Mouse (Mus musculus): ENCODE measurements at regions not wholly inside any gene's neighbourhood (a gene's known extent, or its start where the extent isn't known, plus 50 kb on each side); places are given as distances from the start of the nearest gene placed in this dataset.
"Not testable (repeated sequence)": the region's sequence is repeated elsewhere in the genome, so short reads cannot be mapped to it uniquely, and the experiment has no call there.

- H3K9ac ChIP-seq; H3K9me3 ChIP-seq; H3K27me3 ChIP-seq; H3K4me2 ChIP-seq; H3K4me3 ChIP-seq; ATAC-seq (ENCODE audit: low FRiP score); H3K4me1 ChIP-seq (replicated peaks); H3K27ac ChIP-seq; H3K36me3 ChIP-seq: not testable (repeated sequence)
- 88% methylated on average over 25 of the region's 25 CpGs for WGBS
Measured at GRCm38 (mm10) chr1:7271466-7272110, 2463.9 kb downstream of the Gm37988 start.

DNA sequence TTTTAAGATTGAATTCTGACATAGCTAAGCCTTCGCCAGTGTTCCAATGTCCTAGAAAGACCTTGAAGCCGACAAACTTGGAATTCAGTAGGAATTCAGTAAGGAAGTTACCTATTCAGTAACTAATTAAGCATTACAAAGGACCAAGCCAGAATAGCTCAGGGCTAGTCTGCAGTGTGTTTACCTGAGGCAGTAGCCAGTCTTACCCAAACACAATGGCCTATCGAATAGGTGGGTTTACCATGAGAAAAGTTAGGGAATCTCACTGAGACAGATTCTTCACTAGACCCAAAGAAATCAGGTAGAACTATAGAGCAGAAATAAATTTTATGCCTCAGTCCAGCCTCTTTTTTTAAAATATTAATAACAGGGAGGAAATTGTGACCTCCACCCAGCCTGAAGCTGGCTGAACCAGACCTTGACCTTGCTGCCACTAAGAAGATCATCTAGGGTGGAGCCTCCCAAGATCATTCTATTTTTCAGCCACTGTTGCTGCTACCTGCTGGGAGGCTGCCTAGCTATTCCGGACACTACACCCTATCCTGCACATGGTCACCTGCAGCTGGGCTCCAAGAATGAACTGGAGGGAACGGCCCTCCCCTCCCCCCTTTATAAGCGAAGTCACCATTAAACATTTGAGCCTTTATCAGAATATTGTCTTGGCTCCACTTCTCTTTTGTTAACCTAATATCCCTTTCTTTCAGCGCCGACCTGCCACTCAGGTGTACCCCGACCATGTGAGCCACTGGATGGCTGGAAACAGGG lies 2491.4 kb downstream of the Gm37988 start:
- not testable (repeated sequence) for H3K4me3 ChIP-seq; H3K27me3 ChIP-seq; H3K9me3 ChIP-seq; H3K9ac ChIP-seq; H3K27ac ChIP-seq; ATAC-seq (ENCODE audit: low FRiP score); H3K4me1 ChIP-seq (replicated peaks); H3K36me3 ChIP-seq; H3K4me2 ChIP-seq
- 88% methylated on average over 9 of the region's 9 CpGs for WGBS

- Histone ChIP-seq H3K9ac (no peak overlapping the region), H3K4me1 (replicated peaks) (peaks cover 11% of the 10 kb centered on the region), H3K27ac (no peak overlapping the region), H3K9me3 (no peaks in the 10 kb centered on the region), H3K36me3 (no peaks in the 10 kb centered on the region), H3K4me2 (no peak overlapping the region), H3K4me3 (no peak overlapping the region), H3K27me3 (no peaks in the 10 kb centered on the region)
- ATAC-seq (ENCODE audit: low FRiP score), result peak; percentile 59; the same call in 1 of the 2 replicates
- WGBS, result 29% methylated on average over 5 of the region's 5 CpGs
Measured at GRCm38 (mm10) chr1:7308952-7309617, 2501.4 kb downstream of the Gm37988 start.

- ATAC-seq (ENCODE audit: low FRiP score); H3K9me3 ChIP-seq: not testable (repeated sequence)
- 74% methylated on average over 6 of the region's 6 CpGs for WGBS
Measured at GRCm38 (mm10) chr1:7312401-7312800, 2504.7 kb downstream of the Gm37988 start.

DNA sequence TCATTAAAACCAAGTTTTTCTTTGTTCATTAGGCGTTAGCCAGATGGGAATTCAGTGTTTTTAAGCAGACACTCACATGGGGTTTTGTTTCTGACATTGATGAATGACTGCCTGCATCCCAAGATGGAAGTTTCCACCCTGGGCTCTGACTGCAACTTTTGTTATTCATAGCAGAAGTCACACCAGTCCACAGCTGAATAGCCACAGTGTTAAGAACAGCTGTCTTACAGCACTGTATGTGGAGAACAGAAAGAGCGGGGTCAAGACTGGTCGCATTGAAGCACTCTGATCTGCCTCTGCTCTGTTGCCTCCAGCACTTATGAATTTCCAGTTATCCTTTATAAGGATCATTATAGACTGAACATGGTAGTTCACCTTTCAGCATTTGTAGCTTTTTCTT lies 2505.8 kb downstream of the Gm37988 start:
- H3K4me1 ChIP-seq (replicated peaks), result peaks cover 11% of the 10 kb centered on the region
- peak; percentile 83 for ATAC-seq (ENCODE audit: low FRiP score)
- no peak overlapping the region for H3K27ac ChIP-seq
- H3K9ac ChIP-seq, result no peak overlapping the region
- H3K4me3 ChIP-seq, result no peak overlapping the region
- H3K27me3 ChIP-seq, result no peaks in the 10 kb centered on the region
- 8% methylated on average over 3 of the region's 3 CpGs for WGBS
- H3K9me3 ChIP-seq, result no peaks in the 10 kb centered on the region
- no peaks in the 10 kb centered on the region for H3K36me3 ChIP-seq
- no peak overlapping the region for H3K4me2 ChIP-seq

More at GRCm38 (mm10) chr1:7312401-7312800, 2504.7 kb downstream of the Gm37988 start:
- H3K4me1 ChIP-seq (replicated peaks), result peaks cover 11% of the 10 kb centered on the region
- not testable (repeated sequence) for H3K27ac ChIP-seq, H3K4me3 ChIP-seq, H3K36me3 ChIP-seq, H3K9ac ChIP-seq, H3K4me2 ChIP-seq, H3K27me3 ChIP-seq

DNA sequence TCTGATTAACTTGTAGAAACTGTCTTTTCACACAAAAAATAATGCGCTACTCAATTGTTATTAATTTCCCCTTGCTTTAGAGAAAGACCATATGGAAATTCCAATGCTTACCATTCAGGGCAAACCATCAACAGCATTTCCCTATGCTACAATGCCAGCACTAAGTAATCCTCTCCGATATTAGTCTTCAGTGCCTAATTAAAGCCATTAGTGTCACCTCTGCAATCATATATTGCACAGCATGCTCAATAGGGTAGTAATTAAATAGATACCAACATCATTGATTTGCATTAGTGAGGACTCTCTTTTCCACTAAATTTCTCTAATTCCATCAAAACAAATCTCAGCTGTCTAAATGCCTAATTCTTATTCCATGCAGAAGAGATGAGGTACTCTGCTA lies 2511.2 kb downstream of the Gm37988 start:
- Histone ChIP-seq H3K36me3 (no peaks in the 10 kb centered on the region), H3K4me1 (replicated peaks) (peaks cover 7% of the 10 kb centered on the region), H3K27ac (no peak overlapping the region), H3K9ac (no peak overlapping the region), H3K4me2 (no peak overlapping the region), H3K27me3 (no peaks in the 10 kb centered on the region), H3K9me3 (no peaks in the 10 kb centered on the region), H3K4me3 (no peak overlapping the region)
- 48% methylated on average over 2 of the region's 2 CpGs for WGBS
- peak; percentile 88 for ATAC-seq (ENCODE audit: low FRiP score)

DNA sequence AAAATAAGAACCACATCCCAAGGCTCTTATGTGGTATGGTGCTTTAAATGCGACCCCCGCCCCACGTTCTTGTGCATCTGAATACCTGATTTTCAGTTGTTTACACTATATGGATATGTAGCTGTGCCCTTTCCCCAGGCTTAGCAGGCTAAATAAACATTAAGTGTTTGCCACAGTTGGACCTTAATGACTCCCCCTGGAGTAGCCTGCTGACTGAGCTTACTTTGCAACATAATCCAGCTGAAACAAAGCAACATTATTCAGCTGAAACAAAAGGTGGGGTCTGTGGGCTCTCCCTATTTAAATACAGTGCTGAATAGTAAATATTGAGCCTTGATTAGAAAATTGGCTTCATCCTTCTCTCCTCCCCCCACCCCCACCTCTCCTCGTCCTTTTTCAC lies 2511.6 kb downstream of the Gm37988 start:
- H3K4me3 ChIP-seq, result no peak overlapping the region
- H3K4me1 ChIP-seq (replicated peaks), result peaks cover 7% of the 10 kb centered on the region
- no peaks in the 10 kb centered on the region for H3K9me3 ChIP-seq
- no peaks in the 10 kb centered on the region for H3K27me3 ChIP-seq
- no peak overlapping the region for H3K9ac ChIP-seq
- 12% methylated on average over 4 of the region's 4 CpGs for WGBS
- H3K27ac ChIP-seq, result 0 out of 2 replicates have a peak overlapping the region, but pooled peaks have one; percentile 19
- H3K36me3 ChIP-seq, result no peaks in the 10 kb centered on the region
- peak; percentile 89 for ATAC-seq (ENCODE audit: low FRiP score)
- H3K4me2 ChIP-seq, result no peak overlapping the region
